ENCODE assay signal across 8 mouse cellular contexts in genomic region chr1:128592961-128593501, GRCm38 (mm10). TPM values are rescaled to one million over a fixed set of nuclear protein-coding genes. Genes with fewer than 3 reads are reported as not detected.
DNase-seq lines count a peak whose midpoint lies in the region; ATAC-seq and TF ChIP-seq lines count a peak whose summit lies in the region.

No protein-coding gene starts in this region.

- H3K27me3 ChIP-seq in intestine, embryonic 14.5 days (replicated peaks; ENCODE audit: control insufficient read depth, insufficient read depth, low read length), result 0 out of 2 replicates have a peak, but pooled peaks cover 8% of the 10 kb centered on the region
- H3K27me3 ChIP-seq in limb, embryonic 11.5 days (ENCODE audit: control insufficient read depth, insufficient read depth, low read length), result peaks cover 22% of the 10 kb centered on the region
- no peaks in the 10 kb centered on the region for H3K27me3 ChIP-seq in midbrain, embryonic 12.5 days
- no peaks in the 10 kb centered on the region; the same call in 1 of the 2 replicates for H3K27me3 ChIP-seq in testis, adult 2 months (ENCODE audit: control insufficient read depth, insufficient read depth, low read length)

- H3K36me3 ChIP-seq in intestine, embryonic 14.5 days (ENCODE audit: control insufficient read depth, insufficient read depth, low read length), result peaks cover 4% of the 10 kb centered on the region; the same call in 1 of the 2 replicates
- no peaks in the 10 kb centered on the region for H3K36me3 ChIP-seq in limb, embryonic 11.5 days (ENCODE audit: control insufficient read depth, insufficient read depth, low read length)
- H3K36me3 ChIP-seq in midbrain, embryonic 12.5 days, result peaks cover 7% of the 10 kb centered on the region
- H3K36me3 ChIP-seq in testis, adult 2 months (ENCODE audit: control insufficient read depth, insufficient read depth, low read length), result no peaks in the 10 kb centered on the region

- H3K27ac ChIP-seq in brown adipose tissue, adult 24 weeks (replicated peaks; ENCODE audit: low read depth, low read length), result no peak overlapping the region
- peak overlapping the region; percentile 74 for H3K27ac ChIP-seq in gastrocnemius, adult 2 months
- H3K27ac ChIP-seq in intestine, embryonic 14.5 days (ENCODE audit: low read depth), result no peak overlapping the region
- H3K27ac ChIP-seq in limb, embryonic 11.5 days (replicated peaks; ENCODE audit: low read depth, low read length), result no peak overlapping the region
- H3K27ac ChIP-seq in midbrain, embryonic 12.5 days (replicated peaks), result peak overlapping the region; percentile 88
- no peak overlapping the region for H3K27ac ChIP-seq in testis, adult 2 months (ENCODE audit: control insufficient read depth, insufficient read depth, low read depth, low read length)

- no peak for TF ChIP-seq CTCF in gastrocnemius, adult 2 months (IDR thresholded peaks at IDR 0.05)
- TF ChIP-seq CTCF in testis, adult 2 months (IDR thresholded peaks at IDR 0.05; ENCODE audit: control insufficient read depth, insufficient read depth, insufficient replicate concordance, low read depth, low read length), result no peak

- peak overlapping the region; percentile 97 for H3K4me2 ChIP-seq in intestine, embryonic 14.5 days (ENCODE audit: low read length)
- H3K4me2 ChIP-seq in limb, embryonic 11.5 days (ENCODE audit: low read depth, severe bottlenecking), result peak overlapping the region; percentile 83
- peak overlapping the region; percentile 74 for H3K4me2 ChIP-seq in midbrain, embryonic 12.5 days (replicated peaks)

- intact Hi-C loops in gastrocnemius, adult 2 months (cut with DNase I), result loop anchor here (2.0 to 10.0 kb wide), 2 partner anchors 218 to 230 kb away; no protein-coding TSS in a partner anchor

- DNase-seq in cerebellum, postnatal 14 days, result peak; percentile 31 to 32
- no peak for DNase-seq in cerebellum, adult 18-20 months
- DNase-seq in gastrocnemius, adult 2 months, result peak; percentile 45
- peak; percentile 67 for DNase-seq in intestine, embryonic 14.5 days (ENCODE audit: low spot score)
- peak; percentile 57 for DNase-seq in limb, embryonic 11.5 days (ENCODE audit: low spot score)

- 0 out of 2 replicates have a peak, but pooled peaks cover 2% of the 10 kb centered on the region for H3K4me1 ChIP-seq in brown adipose tissue, adult 24 weeks (ENCODE audit: control insufficient read depth, insufficient read depth, insufficient read length, low read length)
- peaks cover 22% of the 10 kb centered on the region for H3K4me1 ChIP-seq in intestine, embryonic 14.5 days (replicated peaks; ENCODE audit: control insufficient read depth, insufficient read depth, low read length)
- peaks cover 3% of the 10 kb centered on the region for H3K4me1 ChIP-seq in limb, embryonic 11.5 days (ENCODE audit: control insufficient read depth, insufficient read depth, low read length)
- H3K4me1 ChIP-seq in midbrain, embryonic 12.5 days, result peaks cover 62% of the 10 kb centered on the region
- H3K4me1 ChIP-seq in testis, adult 2 months (ENCODE audit: control insufficient read depth, insufficient read depth, low read length), result peaks cover 17% of the 10 kb centered on the region

- H3K9me3 ChIP-seq in intestine, embryonic 14.5 days (ENCODE audit: control insufficient read depth, low read length), result no peaks in the 10 kb centered on the region
- no peaks in the 10 kb centered on the region for H3K9me3 ChIP-seq in limb, embryonic 11.5 days (ENCODE audit: control insufficient read depth, low read length)
- H3K9me3 ChIP-seq in midbrain, embryonic 12.5 days, result no peaks in the 10 kb centered on the region

- TF ChIP-seq POLR2A in testis, adult 2 months (IDR thresholded peaks at IDR 0.05; ENCODE audit: control insufficient read depth, low read depth, low read length), result no peak

- peak overlapping the region; percentile 16; the same call in 1 of the 2 replicates for H3K9ac ChIP-seq in intestine, embryonic 14.5 days (ENCODE audit: low read length)
- H3K9ac ChIP-seq in limb, embryonic 11.5 days (ENCODE audit: low read length), result peak overlapping the region; percentile 8; the same call in 1 of the 2 replicates
- H3K9ac ChIP-seq in midbrain, embryonic 12.5 days (replicated peaks), result peak overlapping the region; percentile 57

- WGBS in intestine, embryonic 14.5 days, result 1% methylated on average over 24 of the region's 24 CpGs
- under 1% methylated on average over 19 of the region's 24 CpGs for WGBS in limb, embryonic 11.5 days
- WGBS in midbrain, embryonic 12.5 days, result under 1% methylated on average over 24 of the region's 24 CpGs

- ATAC-seq in intestine, embryonic 14.5 days (replicated peaks; ENCODE audit: low FRiP score, low TSS enrichment, low read depth), result peak; percentile 41
- peak; percentile 36; the same call in 1 of the 2 replicates for ATAC-seq in limb, embryonic 11.5 days (ENCODE audit: insufficient number of reproducible peaks, low FRiP score, low TSS enrichment, low read depth)
- peak; percentile 48 for ATAC-seq in midbrain, embryonic 12.5 days (ENCODE audit: low FRiP score, low read depth)

- peak overlapping the region; percentile 85 for H3K4me3 ChIP-seq in brown adipose tissue, adult 24 weeks (ENCODE audit: insufficient read depth, low read depth, low read length)
- peak overlapping the region; percentile 86 for H3K4me3 ChIP-seq in gastrocnemius, adult 2 months
- peak overlapping the region; percentile 62 for H3K4me3 ChIP-seq in intestine, embryonic 14.5 days (ENCODE audit: low read depth, low read length)
- peak overlapping the region; percentile 23 for H3K4me3 ChIP-seq in limb, embryonic 11.5 days (ENCODE audit: low read depth, low read length)
- peak overlapping the region; percentile 84 for H3K4me3 ChIP-seq in midbrain, embryonic 12.5 days
- H3K4me3 ChIP-seq in testis, adult 2 months (ENCODE audit: control insufficient read depth, low read depth, low read length), result peak overlapping the region; percentile 13; the same call in 1 of the 2 replicates

RNA-seq across cellular contexts. Expression of gene Cxcr4, which starts 0.9 kb away (rescaled TPM):
- 2.3 and 4.5 TPM in 2 replicates for polyA plus RNA-seq in brown adipose tissue, adult 24 weeks (2012; ENCODE audit: insufficient read depth, insufficient read length, missing spikeins)
- total RNA-seq in gastrocnemius, adult 2 months (2021), result 1 to 10 TPM; 1.1 to 1.9 TPM
- polyA plus RNA-seq in intestine, embryonic 14.5 days (2014; fragmentation: Nextera tagmentation; extraction: Ambion mirVana), result 4.0 and 5.6 TPM in 2 replicates
- polyA plus RNA-seq in limb, embryonic 11.5 days (2014; fragmentation: Nextera tagmentation; extraction: Ambion mirVana), result 2.3 and 3.1 TPM in 2 replicates
- polyA plus RNA-seq in midbrain, embryonic 12.5 days (2016; fragmentation: Nextera tagmentation; extraction: Ambion mirVana), result 18.9 and 19.4 TPM in 2 replicates
- 8.7 and 11.1 TPM in 2 replicates for polyA plus RNA-seq in testis, adult 2 months (2012; rRNA removed)

Comparison
In these comparisons a context has a peak if more than half of its experiments do, and no peak if none do; other contexts are left out.
1. DNase-seq: peak in cerebellum, postnatal 14 days (2 of 2), gastrocnemius, adult 2 months (single experiment), intestine, embryonic 14.5 days (single experiment) and limb, embryonic 11.5 days (single experiment); none in cerebellum, adult 18-20 months (0 of 2).
2. H3K27ac ChIP-seq: peak in gastrocnemius, adult 2 months (single experiment) and midbrain, embryonic 12.5 days (single experiment); none in brown adipose tissue, adult 24 weeks (single experiment), intestine, embryonic 14.5 days (single experiment), limb, embryonic 11.5 days (single experiment) and testis, adult 2 months (single experiment).
3. H3K4me3 ChIP-seq: peak in every context shown above with its lines; median percentile 86 in gastrocnemius, adult 2 months; 85 in brown adipose tissue, adult 24 weeks; 84 in midbrain, embryonic 12.5 days; 62 in intestine, embryonic 14.5 days; 23 in limb, embryonic 11.5 days; 13 in testis, adult 2 months.
4. Peak in every context shown above with its lines, with median percentiles within 50 percentile points of each other: ATAC-seq, H3K4me2 ChIP-seq and H3K9ac ChIP-seq.